Mouse (Mus musculus): ENCODE data around the gene Son. TPM values are rescaled to one million over a fixed set of nuclear protein-coding genes. Genes with fewer than 3 reads are reported as not detected.

Son gene
- polyA plus RNA-seq, 1 experiment from 2014 or later: 108 TPM

- no peak for ATAC-seq (ENCODE audit: insufficient number of reproducible peaks, insufficient read depth, low FRiP score, low read depth)
- H3K27ac ChIP-seq (replicated peaks in 1 of 2; ENCODE audit: control insufficient read depth in 1 of 2, insufficient read depth in 1 of 2, low read depth in 2 of 2, low read length in 2 of 2): no peak overlapping the region
Measured at GRCm38 (mm10) chr16:91623074-91623473, 24.2 kb upstream of the Son start.

GRCm38 (mm10) chr16:91627831-91628230 lies 19.5 kb upstream of the Son start:
- Histone ChIP-seq H3K4me2 (ENCODE audit: low read length) (no peak overlapping the region), H3K9me3 (ENCODE audit: control insufficient read depth, low read length) (no peaks in the 10 kb centered on the region), H3K9ac (ENCODE audit: low read length) (no peak overlapping the region), H3K27ac (replicated peaks in 1 of 2; ENCODE audit: control insufficient read depth in 1 of 2, insufficient read depth in 1 of 2, low read depth in 2 of 2, low read length in 2 of 2) (no peak overlapping the region), H3K36me3 (ENCODE audit: control insufficient read depth, insufficient read depth, low read length) (peaks cover 97% of the 10 kb centered on the region), H3K4me1 (ENCODE audit: control insufficient read depth in 2 of 2, insufficient read depth in 2 of 2, low read length in 2 of 2) (no peaks in the 10 kb centered on the region), H3K27me3 (ENCODE audit: control insufficient read depth, insufficient read depth, low read length) (no peaks in the 10 kb centered on the region), H3K4me3 (ENCODE audit: control insufficient read depth in 1 of 2, insufficient read depth in 1 of 2, low read depth in 1 of 2, low read length in 2 of 2) (no peak overlapping the region)
- ATAC-seq (ENCODE audit: insufficient number of reproducible peaks, insufficient read depth, low FRiP score, low read depth): no peak
- WGBS: 84% methylated on average over 7 of the region's 7 CpGs

More at GRCm38 (mm10) chr16:91623074-91623473, 24.2 kb upstream of the Son start:
- no peak overlapping the region for H3K4me2 ChIP-seq (ENCODE audit: low read length)
- no peaks in the 10 kb centered on the region for H3K27me3 ChIP-seq (ENCODE audit: control insufficient read depth, insufficient read depth, low read length)
- no peak overlapping the region for H3K4me3 ChIP-seq (ENCODE audit: control insufficient read depth in 1 of 2, insufficient read depth in 1 of 2, low read depth in 1 of 2, low read length in 2 of 2)
- H3K4me1 ChIP-seq (ENCODE audit: control insufficient read depth in 2 of 2, insufficient read depth in 2 of 2, low read length in 2 of 2): no peaks in the 10 kb centered on the region
- H3K9me3 ChIP-seq (ENCODE audit: control insufficient read depth, low read length): no peaks in the 10 kb centered on the region
- H3K36me3 ChIP-seq (ENCODE audit: control insufficient read depth, insufficient read depth, low read length): peaks cover 83% of the 10 kb centered on the region
- H3K9ac ChIP-seq (ENCODE audit: low read length): no peak overlapping the region
- 91% methylated on average over 9 of the region's 9 CpGs for WGBS

- no peak for ATAC-seq (ENCODE audit: insufficient number of reproducible peaks, insufficient read depth, low FRiP score, low read depth)
- Histone ChIP-seq H3K27me3 (ENCODE audit: control insufficient read depth, insufficient read depth, low read length) (no peaks in the 10 kb centered on the region), H3K9ac (ENCODE audit: low read length) (no peak overlapping the region), H3K4me3 (ENCODE audit: control insufficient read depth in 1 of 2, insufficient read depth in 1 of 2, low read depth in 1 of 2, low read length in 2 of 2) (no peak overlapping the region), H3K27ac (replicated peaks in 1 of 2; ENCODE audit: control insufficient read depth in 1 of 2, insufficient read depth in 1 of 2, low read depth in 2 of 2, low read length in 2 of 2) (no peak overlapping the region), H3K4me2 (ENCODE audit: low read length) (no peak overlapping the region), H3K9me3 (ENCODE audit: control insufficient read depth, low read length) (no peaks in the 10 kb centered on the region), H3K4me1 (ENCODE audit: control insufficient read depth in 2 of 2, insufficient read depth in 2 of 2, low read length in 2 of 2) (no peaks in the 10 kb centered on the region), H3K36me3 (ENCODE audit: control insufficient read depth, insufficient read depth, low read length) (peaks cover 97% of the 10 kb centered on the region)
- WGBS: 84% methylated on average over 3 of the region's 3 CpGs
Measured at GRCm38 (mm10) chr16:91628673-91629072, 18.6 kb upstream of the Son start.

- Histone ChIP-seq H3K9me3 (ENCODE audit: control insufficient read depth, low read length) (no peaks in the 10 kb centered on the region), H3K36me3 (ENCODE audit: control insufficient read depth, insufficient read depth, low read length) (peaks cover 92% of the 10 kb centered on the region), H3K27me3 (ENCODE audit: control insufficient read depth, insufficient read depth, low read length) (no peaks in the 10 kb centered on the region), H3K4me1 (ENCODE audit: control insufficient read depth in 2 of 2, insufficient read depth in 2 of 2, low read length in 2 of 2) (no peaks in the 10 kb centered on the region), H3K27ac (replicated peaks in 1 of 2; ENCODE audit: control insufficient read depth in 1 of 2, insufficient read depth in 1 of 2, low read depth in 2 of 2, low read length in 2 of 2) (no peak overlapping the region), H3K4me3 (ENCODE audit: control insufficient read depth in 1 of 2, insufficient read depth in 1 of 2, low read depth in 1 of 2, low read length in 2 of 2) (no peak overlapping the region), H3K4me2 (ENCODE audit: low read length) (no peak overlapping the region), H3K9ac (ENCODE audit: low read length) (no peak overlapping the region)
- 89% methylated on average over 4 of the region's 4 CpGs for WGBS
- no peak for ATAC-seq (ENCODE audit: insufficient number of reproducible peaks, insufficient read depth, low FRiP score, low read depth)
Measured at GRCm38 (mm10) chr16:91629749-91630148, 17.6 kb upstream of the Son start.

GRCm38 (mm10) chr16:91630584-91630983 lies 16.7 kb upstream of the Son start:
- ATAC-seq (ENCODE audit: insufficient number of reproducible peaks, insufficient read depth, low FRiP score, low read depth): no peak
- peaks cover 92% of the 10 kb centered on the region for H3K36me3 ChIP-seq (ENCODE audit: control insufficient read depth, insufficient read depth, low read length)
- WGBS: 55% methylated on average over 1 of the region's 1 CpGs

GRCm38 (mm10) chr16:91632439-91632838 lies 14.9 kb upstream of the Son start:
- Histone ChIP-seq H3K27ac (replicated peaks in 1 of 2; ENCODE audit: control insufficient read depth in 1 of 2, insufficient read depth in 1 of 2, low read depth in 2 of 2, low read length in 2 of 2) (no peak overlapping the region), H3K9me3 (ENCODE audit: control insufficient read depth, low read length) (no peaks in the 10 kb centered on the region), H3K4me2 (ENCODE audit: low read length) (no peak overlapping the region), H3K27me3 (ENCODE audit: control insufficient read depth, insufficient read depth, low read length) (no peaks in the 10 kb centered on the region), H3K9ac (ENCODE audit: low read length) (no peak overlapping the region), H3K4me1 (ENCODE audit: control insufficient read depth in 2 of 2, insufficient read depth in 2 of 2, low read length in 2 of 2) (no peaks in the 10 kb centered on the region), H3K36me3 (ENCODE audit: control insufficient read depth, insufficient read depth, low read length) (peaks cover 93% of the 10 kb centered on the region), H3K4me3 (ENCODE audit: control insufficient read depth in 1 of 2, insufficient read depth in 1 of 2, low read depth in 1 of 2, low read length in 2 of 2) (no peak overlapping the region)
- 76% methylated on average over 5 of the region's 5 CpGs for WGBS
- ATAC-seq (ENCODE audit: insufficient number of reproducible peaks, insufficient read depth, low FRiP score, low read depth): no peak

More at GRCm38 (mm10) chr16:91630584-91630983, 16.7 kb upstream of the Son start:
- Histone ChIP-seq H3K27ac (replicated peaks in 1 of 2; ENCODE audit: control insufficient read depth in 1 of 2, insufficient read depth in 1 of 2, low read depth in 2 of 2, low read length in 2 of 2) (no peak overlapping the region), H3K4me1 (ENCODE audit: control insufficient read depth in 2 of 2, insufficient read depth in 2 of 2, low read length in 2 of 2) (no peaks in the 10 kb centered on the region), H3K9ac (ENCODE audit: low read length) (no peak overlapping the region), H3K4me3 (ENCODE audit: control insufficient read depth in 1 of 2, insufficient read depth in 1 of 2, low read depth in 1 of 2, low read length in 2 of 2) (no peak overlapping the region), H3K4me2 (ENCODE audit: low read length) (no peak overlapping the region), H3K9me3 (ENCODE audit: control insufficient read depth, low read length) (no peaks in the 10 kb centered on the region), H3K27me3 (ENCODE audit: control insufficient read depth, insufficient read depth, low read length) (no peaks in the 10 kb centered on the region)

GRCm38 (mm10) chr16:91632940-91633339 lies 14.4 kb upstream of the Son start:
- H3K27ac ChIP-seq (replicated peaks in 1 of 2; ENCODE audit: control insufficient read depth in 1 of 2, insufficient read depth in 1 of 2, low read depth in 2 of 2, low read length in 2 of 2): no peak overlapping the region
- no peak for ATAC-seq (ENCODE audit: insufficient number of reproducible peaks, insufficient read depth, low FRiP score, low read depth)
- no peaks in the 10 kb centered on the region for H3K27me3 ChIP-seq (ENCODE audit: control insufficient read depth, insufficient read depth, low read length)
- 93% methylated on average over 7 of the region's 7 CpGs for WGBS
- no peak overlapping the region for H3K4me3 ChIP-seq (ENCODE audit: control insufficient read depth in 1 of 2, insufficient read depth in 1 of 2, low read depth in 1 of 2, low read length in 2 of 2)
- H3K4me1 ChIP-seq (ENCODE audit: control insufficient read depth in 2 of 2, insufficient read depth in 2 of 2, low read length in 2 of 2): no peaks in the 10 kb centered on the region
- peaks cover 93% of the 10 kb centered on the region for H3K36me3 ChIP-seq (ENCODE audit: control insufficient read depth, insufficient read depth, low read length)
- no peak overlapping the region for H3K9ac ChIP-seq (ENCODE audit: low read length)
- no peak overlapping the region for H3K4me2 ChIP-seq (ENCODE audit: low read length)
- H3K9me3 ChIP-seq (ENCODE audit: control insufficient read depth, low read length): no peaks in the 10 kb centered on the region

GRCm38 (mm10) chr16:91633641-91634040 lies 13.7 kb upstream of the Son start:
- Histone ChIP-seq H3K4me2 (ENCODE audit: low read length) (no peak overlapping the region), H3K36me3 (ENCODE audit: control insufficient read depth, insufficient read depth, low read length) (peaks cover 93% of the 10 kb centered on the region), H3K27me3 (ENCODE audit: control insufficient read depth, insufficient read depth, low read length) (no peaks in the 10 kb centered on the region), H3K9ac (ENCODE audit: low read length) (no peak overlapping the region), H3K4me1 (ENCODE audit: control insufficient read depth in 2 of 2, insufficient read depth in 2 of 2, low read length in 2 of 2) (no peaks in the 10 kb centered on the region), H3K27ac (replicated peaks in 1 of 2; ENCODE audit: control insufficient read depth in 1 of 2, insufficient read depth in 1 of 2, low read depth in 2 of 2, low read length in 2 of 2) (no peak overlapping the region), H3K9me3 (ENCODE audit: control insufficient read depth, low read length) (no peaks in the 10 kb centered on the region), H3K4me3 (ENCODE audit: control insufficient read depth in 1 of 2, insufficient read depth in 1 of 2, low read depth in 1 of 2, low read length in 2 of 2) (no peak overlapping the region)
- ATAC-seq (ENCODE audit: insufficient number of reproducible peaks, insufficient read depth, low FRiP score, low read depth): no peak
- 89% methylated on average over 12 of the region's 12 CpGs for WGBS

All from heart, embryonic 14.5 days (tissue).